Mouse (Mus musculus) stomach, postnatal 0 days (tissue): ENCODE measurements around the gene Col11a2. TPM values are rescaled to one million over a fixed set of nuclear protein-coding genes. Genes with fewer than 3 reads are reported as not detected.
A peak's percentile ranks its signal among the peaks of the same experiment; 100 is the strongest.

Experiments
- ATAC-seq: fragments of 200-750 bp; cut with Nextera tagmentation; 2 replicates; pipeline ENCODE4 v1.8.0; 2017; ENCODE audit not compliant: low FRiP score, low TSS enrichment
- DNase-seq: peaks from one replicate; pipeline ENCODE4 v3.0.0-alpha.2; 2016; ENCODE audit warnings: low spot score
- H3K27ac ChIP-seq: fragments of 300-500 bp; sonication (generic); replicated peaks from 2 replicates; pipeline ENCODE4 v1.5.1; 2014; ENCODE audit warnings: mild to moderate bottlenecking, control low read depth
- H3K27me3 ChIP-seq: fragments of 300-500 bp; sonication (generic); 2 replicates; pipeline ENCODE4 v1.6.1; 2014; ENCODE audit warnings: low read length; ENCODE audit not compliant: control insufficient read depth, insufficient read depth
- H3K36me3 ChIP-seq: fragments of 300-500 bp; sonication (generic); 2 replicates; pipeline ENCODE4 v1.6.1; 2014; ENCODE audit warnings: low read length, mixed read lengths; ENCODE audit not compliant: control insufficient read depth, insufficient read depth
- H3K4me1 ChIP-seq: fragments of 300-500 bp; sonication (generic); replicated peaks from 2 replicates; pipeline ENCODE4 v1.6.1; 2014; ENCODE audit warnings: antibody characterized with exemption; ENCODE audit not compliant: control insufficient read depth, insufficient read depth
- H3K4me2 ChIP-seq: fragments of 300-500 bp; sonication (generic); replicated peaks from 2 replicates; pipeline ENCODE4 v1.6.1; 2014; ENCODE audit warnings: low read depth, mild to moderate bottlenecking, control low read depth, moderate library complexity
- H3K4me3 ChIP-seq: fragments of 300-500 bp; sonication (generic); 2 replicates; pipeline ENCODE4 v1.5.1; 2014; ENCODE audit warnings: low read depth, low read length, control low read depth
- H3K9ac ChIP-seq: fragments of 300-500 bp; sonication (generic); 2 replicates; pipeline ENCODE4 v1.6.1; 2014; ENCODE audit warnings: mild to moderate bottlenecking, low read length, control low read depth, mixed read lengths
- H3K9me3 ChIP-seq: fragments of 300-500 bp; sonication (generic); 2 replicates; pipeline ENCODE4 v1.6.1; 2016; ENCODE audit warnings: low read length; ENCODE audit not compliant: control insufficient read depth
- CTCF ChIP-seq: IDR thresholded peaks from 2 replicates; pipeline ENCODE4 v1.5.1; 2016; ENCODE audit warnings: antibody characterized with exemption, low read depth, mild to moderate bottlenecking, moderate library complexity
- EP300 ChIP-seq: optimal IDR thresholded peaks from 2 replicates; pipeline ENCODE3; 2016; ENCODE audit warnings: antibody characterized with exemption
- WGBS: fragments of 180-500 bp; shearing (Covaris S2); extraction: QIAGEN DNeasy Blood & Tissue Kit; methylation state at CpG from one replicate; pipeline ENCODE4 v1.1.7; 2014; 5-methylcytosine and 5-hydroxymethylcytosine counted together
- polyA plus RNA-seq: library from polyadenylated mRNA; unstranded; fragments of >200 nt; fragmentation: Nextera tagmentation; extraction: Ambion mirVana; gene quantifications from 2 replicates; pipeline ENCODE4 v1.2.1, GENCODE M21; 2015

Gene Col11a2
- polyA plus RNA-seq, 1 experiment from 2014 or later: 0.18 TPM

DNA sequence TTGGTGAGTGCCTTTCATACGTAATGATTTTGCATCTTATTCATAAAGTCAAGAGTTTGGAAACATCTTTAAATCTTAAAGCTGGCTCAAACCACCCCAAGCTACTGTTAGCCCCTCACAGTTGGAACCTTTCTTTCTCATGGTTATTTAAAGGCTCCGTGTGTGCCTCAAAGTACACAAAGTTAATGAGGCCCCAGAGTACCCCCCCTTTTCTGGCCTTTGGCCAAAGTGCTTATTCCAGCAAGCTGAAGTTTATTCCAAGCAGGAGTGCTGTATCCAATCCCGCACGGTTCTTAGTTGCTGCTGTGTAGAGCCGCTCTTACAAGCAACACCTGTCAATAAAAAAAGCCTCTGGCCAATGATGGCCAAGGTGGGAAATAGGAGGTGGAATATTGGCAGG is 60.3 kb downstream of the Col11a2 start:
- ATAC-seq: no peak
- Histone ChIP-seq H3K27ac (no peak overlapping the region), H3K9me3 (no peaks in the 10 kb centered on the region), H3K9ac (no peak overlapping the region), H3K27me3 (no peaks in the 10 kb centered on the region), H3K4me1 (no peaks in the 10 kb centered on the region), H3K4me3 (no peak overlapping the region), H3K36me3 (no peaks in the 10 kb centered on the region), H3K4me2 (no peak overlapping the region)
- DNase-seq: no peak
- 40% methylated on average over 5 of the region's 5 CpGs for WGBS
- no peak for TF ChIP-seq EP300
- TF ChIP-seq CTCF: no peak

DNA sequence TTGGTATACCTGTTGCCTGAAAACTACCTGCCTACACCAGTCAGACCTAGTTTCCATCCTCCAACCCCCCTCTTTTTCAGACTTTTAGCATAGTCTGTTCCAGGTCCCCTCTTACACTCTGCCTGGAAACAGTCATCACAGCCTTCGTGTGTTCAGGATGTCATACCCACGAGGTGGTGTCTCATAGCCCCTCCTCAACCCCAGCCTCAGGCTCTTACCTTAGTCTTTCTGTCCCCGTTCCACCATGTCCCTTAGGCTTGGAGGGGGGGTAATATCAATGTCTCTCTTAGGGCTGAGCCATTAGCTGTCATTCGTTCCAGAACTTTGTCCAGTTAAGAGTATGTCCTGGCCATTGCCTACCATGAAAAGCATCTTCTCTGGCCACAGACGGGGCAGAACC is 61.9 kb downstream of the Col11a2 start:
- ATAC-seq: peak; percentile 1; the same call in 1 of the 2 replicates
- H3K9ac ChIP-seq: no peak overlapping the region
- WGBS: 27% methylated on average over 5 of the region's 5 CpGs

DNA sequence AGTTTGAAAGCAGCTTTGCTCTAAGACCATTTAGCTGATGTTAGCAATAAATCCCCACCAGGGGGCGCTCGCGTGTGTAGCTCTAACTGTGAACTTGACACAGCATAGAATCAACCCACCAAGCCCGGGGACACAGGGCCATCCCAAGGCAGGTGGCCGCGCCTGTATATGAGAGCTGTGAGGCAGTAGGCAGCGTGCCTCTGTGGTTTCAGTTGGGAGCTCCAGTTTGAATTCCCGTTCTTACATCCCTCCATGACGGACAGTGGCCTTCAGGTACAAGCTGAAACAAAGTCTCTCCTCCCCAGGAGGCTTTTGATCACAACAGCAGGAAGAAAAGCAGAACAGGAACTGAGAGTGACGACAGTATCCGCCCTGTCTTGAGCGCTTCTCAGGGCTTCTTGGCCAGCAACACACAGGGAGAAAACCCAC is 62.4 kb downstream of the Col11a2 start:
- H3K27me3 ChIP-seq: no peaks in the 10 kb centered on the region
- no peaks in the 10 kb centered on the region for H3K4me1 ChIP-seq
- ATAC-seq (peak; percentile 75), DNase-seq (peak; percentile 92)
- H3K9ac ChIP-seq: no peak overlapping the region
- 0 out of 2 replicates have a peak overlapping the region, but pooled peaks have one; percentile 30 for H3K27ac ChIP-seq
- H3K4me3 ChIP-seq: no peak overlapping the region
- H3K4me2 ChIP-seq: peak overlapping the region; percentile 47
- TF ChIP-seq CTCF (peak; percentile 92), EP300 (no peak)
- no peaks in the 10 kb centered on the region for H3K36me3 ChIP-seq
- 4% methylated on average over 12 of the region's 12 CpGs for WGBS
- no peaks in the 10 kb centered on the region for H3K9me3 ChIP-seq

More for the DNA sequence above, 61.9 kb downstream of the Col11a2 start:
- Histone ChIP-seq H3K9me3 (no peaks in the 10 kb centered on the region), H3K4me3 (no peak overlapping the region), H3K27me3 (no peaks in the 10 kb centered on the region), H3K27ac (no peak overlapping the region), H3K36me3 (no peaks in the 10 kb centered on the region), H3K4me1 (no peaks in the 10 kb centered on the region), H3K4me2 (no peak overlapping the region)
- no peak for DNase-seq
- TF ChIP-seq EP300: no peak
- TF ChIP-seq CTCF: no peak

GRCm38 (mm10) chr17:34102831-34103230 is 63.6 kb downstream of the Col11a2 start:
- Histone ChIP-seq H3K36me3 (no peaks in the 10 kb centered on the region), H3K9ac (no peak overlapping the region), H3K27me3 (no peaks in the 10 kb centered on the region), H3K27ac (no peak overlapping the region), H3K4me2 (no peak overlapping the region), H3K9me3 (no peaks in the 10 kb centered on the region), H3K4me1 (no peaks in the 10 kb centered on the region), H3K4me3 (no peak overlapping the region)
- WGBS: 48% methylated on average over 6 of the region's 6 CpGs
- no peak for ATAC-seq
- TF ChIP-seq EP300 (no peak), CTCF (no peak)
- DNase-seq: no peak

DNA sequence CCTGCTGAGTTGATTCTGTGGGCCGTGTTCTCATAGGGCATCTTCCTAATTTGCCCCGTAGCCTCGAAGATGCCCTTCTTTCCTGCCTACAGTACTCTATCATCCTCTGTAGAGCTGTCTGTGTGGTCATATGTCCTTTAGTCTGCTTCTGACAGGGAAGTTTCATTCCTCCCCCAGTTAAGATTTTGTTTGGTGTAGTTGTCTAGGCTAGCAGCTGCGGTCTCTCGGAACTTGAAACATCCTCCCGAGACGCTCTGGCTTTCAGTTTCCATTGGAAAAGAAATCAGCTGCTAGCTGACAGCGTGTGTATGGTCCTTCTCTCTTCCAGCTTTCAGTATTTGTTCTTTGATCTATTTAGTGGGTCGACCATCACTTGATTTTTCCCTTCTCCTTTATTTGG is 65.6 kb downstream of the Col11a2 start:
- Histone ChIP-seq H3K4me3 (no peak overlapping the region), H3K27me3 (no peaks in the 10 kb centered on the region), H3K9me3 (no peaks in the 10 kb centered on the region), H3K4me1 (no peaks in the 10 kb centered on the region), H3K36me3 (peaks cover 4% of the 10 kb centered on the region; the same call in 1 of the 2 replicates), H3K4me2 (no peak overlapping the region), H3K9ac (no peak overlapping the region), H3K27ac (no peak overlapping the region)
- DNase-seq (no peak), ATAC-seq (no peak)
- 61% methylated on average over 9 of the region's 9 CpGs for WGBS
- no peak for TF ChIP-seq EP300

DNA sequence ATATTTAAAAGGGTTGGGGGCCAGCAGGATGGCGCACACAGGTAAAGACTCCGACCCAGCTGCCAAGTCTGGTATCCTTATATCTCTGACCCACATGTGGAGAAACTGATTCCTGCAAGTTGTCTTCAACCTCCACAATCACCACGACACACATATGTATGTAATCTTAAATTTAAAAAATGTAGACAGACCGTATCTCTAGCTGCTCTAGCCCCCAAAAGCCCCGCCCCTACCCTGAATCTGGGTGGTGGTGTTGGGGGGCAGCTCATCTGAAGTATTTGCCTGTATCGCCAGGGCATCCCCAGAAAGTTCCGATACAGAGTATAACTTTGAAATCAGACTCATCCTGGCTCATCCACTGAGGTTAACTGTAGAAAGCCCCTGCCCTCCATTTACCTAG is 67.3 kb downstream of the Col11a2 start:
- H3K27ac ChIP-seq: no peak overlapping the region
- no peaks in the 10 kb centered on the region for H3K27me3 ChIP-seq
- ATAC-seq: no peak
- WGBS: 86% methylated on average over 7 of the region's 7 CpGs
- TF ChIP-seq EP300 (no peak), CTCF (no peak)
- no peak for DNase-seq
- no peak overlapping the region for H3K4me3 ChIP-seq
- no peak overlapping the region for H3K9ac ChIP-seq
- no peaks in the 10 kb centered on the region for H3K4me1 ChIP-seq
- H3K9me3 ChIP-seq: no peaks in the 10 kb centered on the region
- H3K36me3 ChIP-seq: peaks cover 12% of the 10 kb centered on the region
- no peak overlapping the region for H3K4me2 ChIP-seq
